Mouse (Mus musculus) bone marrow macrophage, adult 2 months (primary cell): ENCODE data around the gene Nt5dc2.

Source experiments
- CTCF ChIP-seq: IDR thresholded peaks from 2 replicates; pipeline ENCODE4 v1.5.1; 2012; ENCODE audit warnings: low read depth, mild to moderate bottlenecking, low read length, moderate library complexity
- POLR2A ChIP-seq: IDR thresholded peaks from 2 replicates; pipeline ENCODE4 v1.6.1; 2012; ENCODE audit warnings: mild to moderate bottlenecking, low read depth, low read length, borderline replicate concordance

DNA sequence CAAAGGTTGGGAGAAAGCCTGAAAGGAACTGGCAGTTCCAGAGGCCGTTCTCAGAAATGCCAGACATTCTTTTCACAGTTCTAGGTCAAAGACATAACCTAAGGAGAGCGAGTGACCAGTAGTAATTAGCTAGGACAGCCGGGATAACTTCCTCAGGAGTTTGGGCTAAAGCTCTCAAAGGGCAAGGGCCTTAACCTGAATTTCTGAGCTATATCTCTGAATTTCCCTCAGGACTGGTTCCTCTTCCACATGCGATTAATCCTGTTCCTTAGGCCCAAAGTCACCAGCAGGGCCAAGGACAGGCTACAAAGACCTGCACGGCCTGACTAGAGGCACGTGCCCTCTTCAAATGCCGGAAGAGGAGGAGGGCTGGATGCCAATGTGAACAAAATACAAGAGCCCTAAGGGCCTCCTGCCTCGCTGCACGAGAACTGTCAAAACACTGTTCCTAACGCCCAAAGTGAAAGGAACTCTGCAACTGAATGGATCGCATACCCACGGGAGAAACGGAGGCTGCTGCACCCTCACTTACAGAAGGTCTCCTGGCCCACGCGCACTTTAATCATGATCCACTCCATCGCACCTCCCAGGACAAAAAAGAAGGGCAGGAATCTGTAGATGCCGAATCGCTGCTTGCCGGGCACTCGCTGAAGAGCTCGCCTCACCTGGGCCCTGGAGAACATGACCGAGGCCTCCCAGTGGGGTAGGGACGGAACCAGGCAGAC lies 2.6 kb upstream of the Nt5dc2 start:
- peak; percentile 46; the same call in 1 of the 2 replicates for TF ChIP-seq CTCF
- TF ChIP-seq POLR2A, result no peak
